Mouse (Mus musculus): Measurements from ENCODE around the gene Zhx3.

- TF ChIP-seq MAFK (IDR thresholded peaks at IDR 0.05; ENCODE audit: insufficient read depth, low read depth, low read length): no peak
- TF ChIP-seq CHD2 (IDR thresholded peaks at IDR 0.05; ENCODE audit: low read depth, low read length): no peak
- no peak for TF ChIP-seq ZNF384 (IDR thresholded peaks at IDR 0.05; ENCODE audit: low read depth, low read length)
- TF ChIP-seq ZC3H11A (IDR thresholded peaks at IDR 0.05; ENCODE audit: borderline replicate concordance, low read depth, low read length): no peak
- TF ChIP-seq HCFC1 (IDR thresholded peaks at IDR 0.05; ENCODE audit: borderline replicate concordance, insufficient read depth, low read length): no peak
Measured at GRCm38 (mm10) chr2:160916714-160917113, 43.9 kb upstream of the Zhx3 start.
